Mouse (Mus musculus) CH12.LX (cell line): ENCODE data around the gene Foxa3. TPM values are rescaled to one million over a fixed set of nuclear protein-coding genes. Genes with fewer than 3 reads are reported as not detected.

Experiments
- DNase-seq: peaks from one replicate; pipeline ENCODE4 v3.0.0-alpha.2; 2013; ENCODE audit errors: extremely low read depth
- H3K27ac ChIP-seq: 2 replicates; pipeline ENCODE4 v1.5.1; 2012; ENCODE audit warnings: low read depth, mild to moderate bottlenecking, control low read depth, moderate library complexity; ENCODE audit not compliant: insufficient read depth
- H3K27me3 ChIP-seq: replicated peaks from 2 replicates; pipeline ENCODE3; 2012; ENCODE audit warnings: inconsistent platforms
- H3K36me3 ChIP-seq, 2 experiments: replicated peaks in 1 of 2; 2 replicates each; pipeline versions ENCODE3 to v1.6.1; 2012; ENCODE audit warnings: inconsistent platforms in 1 of 2, low read length in 1 of 2, mild to moderate bottlenecking in 1 of 2, mixed read lengths in 1 of 2, moderate library complexity in 1 of 2; ENCODE audit not compliant: control insufficient read depth in 1 of 2, insufficient read depth in 1 of 2
- H3K4me1 ChIP-seq, 2 experiments: 2 replicates each; pipeline ENCODE4 v1.6.1; 2012; ENCODE audit warnings: inconsistent platforms in 1 of 2, moderate library complexity in 1 of 2; ENCODE audit not compliant: insufficient read depth in 2 of 2, control insufficient read depth in 1 of 2
- H3K4me2 ChIP-seq: 2 replicates; pipeline ENCODE4 v1.6.1; 2012; ENCODE audit warnings: low read depth, mild to moderate bottlenecking, control low read depth; ENCODE audit not compliant: poor library complexity, insufficient read depth, severe bottlenecking
- H3K4me3 ChIP-seq, 3 experiments: fragments of 150-350 bp in 1 of 3; sonication (generic) in 1 of 3; replicated peaks in 1 of 3; 2 replicates each; pipeline versions ENCODE3 to v1.5.1; 2011 to 2012; ENCODE audit warnings: low read depth in 2 of 3, low read length in 2 of 3, mild to moderate bottlenecking in 2 of 3, moderate library complexity in 2 of 3, control low read depth in 1 of 3, improper control_type of control experiment in 1 of 3, inconsistent platforms in 1 of 3, mixed read lengths in 1 of 3; ENCODE audit not compliant: poor library complexity in 1 of 3
- H3K79me2 ChIP-seq: replicated peaks from 2 replicates; pipeline ENCODE4 v1.6.1; 2012; ENCODE audit warnings: mild to moderate bottlenecking, moderate library complexity; ENCODE audit not compliant: control insufficient read depth, poor library complexity, insufficient read depth, severe bottlenecking; ENCODE audit errors: extremely low read depth
- H3K9ac ChIP-seq: 2 replicates; pipeline ENCODE4 v1.6.1; 2012; ENCODE audit warnings: low read depth, mild to moderate bottlenecking, control low read depth, moderate library complexity; ENCODE audit not compliant: insufficient read depth
- H3K9me3 ChIP-seq: replicated peaks from 2 replicates; pipeline ENCODE3; 2012; ENCODE audit warnings: low read length, inconsistent platforms, mixed read lengths
- BHLHE40 ChIP-seq: IDR thresholded peaks from 2 replicates; pipeline ENCODE4 v1.6.1; 2011; ENCODE audit warnings: mild to moderate bottlenecking, low read depth, low read length, improper control_type of control experiment
- CHD1 ChIP-seq: IDR thresholded peaks from 2 replicates; pipeline ENCODE4 v1.6.1; 2012; ENCODE audit warnings: low read depth, low read length, improper control_type of control experiment, inconsistent platforms
- CTCF ChIP-seq, 2 experiments: IDR thresholded peaks in 1 of 2; conservative IDR thresholded peaks in 1 of 2; 2 replicates each; pipeline ENCODE4 v1.5.1; 2011 to 2012; ENCODE audit warnings: low read depth in 2 of 2, low read length in 2 of 2, improper control_type of control experiment in 1 of 2, inconsistent platforms in 1 of 2, mild to moderate bottlenecking in 1 of 2, moderate library complexity in 1 of 2
- ELF1 ChIP-seq: IDR thresholded peaks from 2 replicates; pipeline ENCODE4 v1.6.1; 2014; ENCODE audit warnings: low read depth, mild to moderate bottlenecking, inconsistent platforms, low read length, improper control_type of control experiment
- EP300 ChIP-seq: IDR thresholded peaks from 2 replicates; pipeline ENCODE4 v1.6.1; 2011; ENCODE audit warnings: low read length, improper control_type of control experiment
- GABPA ChIP-seq: IDR thresholded peaks from 2 replicates; pipeline ENCODE4 v1.6.1; 2012; ENCODE audit warnings: low read depth, low read length, improper control_type of control experiment, inconsistent platforms; ENCODE audit not compliant: insufficient replicate concordance
- HCFC1 ChIP-seq: IDR thresholded peaks from 2 replicates; pipeline ENCODE4 v1.6.1; 2012; ENCODE audit warnings: low read depth, mild to moderate bottlenecking, inconsistent platforms, low read length, improper control_type of control experiment
- IRF4 ChIP-seq: IDR thresholded peaks from 2 replicates; pipeline ENCODE4 v1.6.1; 2014; ENCODE audit warnings: low read depth, mild to moderate bottlenecking, inconsistent platforms, low read length, improper control_type of control experiment
- JUND ChIP-seq: conservative IDR thresholded peaks from 2 replicates; pipeline ENCODE4 v1.6.1; 2011; ENCODE audit warnings: low read depth, low read length, improper control_type of control experiment
- MAZ ChIP-seq: IDR thresholded peaks from 2 replicates; pipeline ENCODE4 v1.6.1; 2012; ENCODE audit warnings: low read depth, mild to moderate bottlenecking, inconsistent platforms, low read length, improper control_type of control experiment, moderate library complexity
- MEF2A ChIP-seq: IDR thresholded peaks from 2 replicates; pipeline ENCODE4 v1.6.1; 2014; ENCODE audit warnings: low read depth, mild to moderate bottlenecking, inconsistent platforms, low read length, improper control_type of control experiment, borderline replicate concordance
- NELFE ChIP-seq: IDR thresholded peaks from 2 replicates; pipeline ENCODE4 v1.6.1; 2011; ENCODE audit warnings: low read depth, low read length, improper control_type of control experiment
- NRF1 ChIP-seq: IDR thresholded peaks from 2 replicates; pipeline ENCODE4 v1.6.1; 2014; ENCODE audit warnings: low read depth, mild to moderate bottlenecking, inconsistent platforms, low read length, improper control_type of control experiment, moderate library complexity
- PAX5 ChIP-seq: IDR thresholded peaks from 2 replicates; pipeline ENCODE4 v1.6.1; 2012; ENCODE audit warnings: low read length, inconsistent platforms, mixed read lengths
- RAD21 ChIP-seq: IDR thresholded peaks from 2 replicates; pipeline ENCODE4 v1.6.1; 2011; ENCODE audit warnings: low read depth, mild to moderate bottlenecking, low read length, improper control_type of control experiment, moderate library complexity
- SMC3 ChIP-seq: IDR thresholded peaks from 2 replicates; pipeline ENCODE4 v1.6.1; 2011; ENCODE audit warnings: low read depth, low read length, improper control_type of control experiment
- TCF12 ChIP-seq: IDR thresholded peaks from 2 replicates; pipeline ENCODE4 v1.6.1; 2014; ENCODE audit warnings: low read depth, mild to moderate bottlenecking, inconsistent platforms, low read length, improper control_type of control experiment
- UBTF ChIP-seq: IDR thresholded peaks from 2 replicates; pipeline ENCODE4 v1.6.1; 2012; ENCODE audit warnings: low read depth, mild to moderate bottlenecking, inconsistent platforms, low read length, improper control_type of control experiment, moderate library complexity
- USF1 ChIP-seq: IDR thresholded peaks from 2 replicates; pipeline ENCODE4 v1.6.1; 2014; ENCODE audit warnings: low read depth, mild to moderate bottlenecking, inconsistent platforms, low read length, improper control_type of control experiment
- USF2 ChIP-seq: conservative IDR thresholded peaks from 2 replicates; pipeline ENCODE4 v1.6.1; 2011; ENCODE audit warnings: low read depth, low read length, improper control_type of control experiment
- ZC3H11A ChIP-seq: IDR thresholded peaks from 2 replicates; pipeline ENCODE4 v1.6.1; 2012; ENCODE audit warnings: low read depth, mild to moderate bottlenecking, inconsistent platforms, low read length, improper control_type of control experiment
- ZKSCAN1 ChIP-seq: IDR thresholded peaks from 2 replicates; pipeline ENCODE4 v1.6.1; 2012; ENCODE audit warnings: low read depth, inconsistent platforms, low read length, improper control_type of control experiment, borderline replicate concordance
- ZMIZ1 ChIP-seq: IDR thresholded peaks from 2 replicates; pipeline ENCODE4 v1.6.1; 2012; ENCODE audit warnings: low read depth, mild to moderate bottlenecking, inconsistent platforms, low read length, improper control_type of control experiment
- dilution Hi-C: fragments of 300-500 bp; cut with MboI; formaldehyde crosslinking; loops from 2 replicates; pipeline ENCODE4 v1.14.3; 2020; ENCODE audit warnings: low sequenced_read_pairs; ENCODE audit not compliant: extremely low pct_unique_long_range_greater_than_20kb, extremely low pct_ligation_motif_present
- in situ Hi-C: fragments of 300-500 bp; cut with MboI; formaldehyde crosslinking; loops from 3 replicates; pipeline ENCODE4 v1.14.3; 2019; ENCODE audit warnings: low sequenced_read_pairs, low pct_ligation_motif_present, low pct_unique_long_range_greater_than_20kb, mixed read lengths
- polyA plus RNA-seq: library from polyadenylated mRNA; unstranded; fragments of >175 nt; gene quantifications from 2 replicates; pipeline ENCODE4 v1.2.1, GENCODE M21; 2012; ENCODE audit warnings: low read depth; ENCODE audit not compliant: insufficient read length
- total RNA-seq, 2 experiments: library from RNA; depleted of rRNA; stranded (reverse); fragments of 300-350 nt in 1 of 2; fragments of >200 nt in 1 of 2; gene quantifications; 2 replicates each; pipeline ENCODE4 v1.2.3; 2012 to 2014

Gene Foxa3
- total and polyA plus RNA-seq, 3 experiments, result 0.08 TPM; not detected in 2

DNA sequence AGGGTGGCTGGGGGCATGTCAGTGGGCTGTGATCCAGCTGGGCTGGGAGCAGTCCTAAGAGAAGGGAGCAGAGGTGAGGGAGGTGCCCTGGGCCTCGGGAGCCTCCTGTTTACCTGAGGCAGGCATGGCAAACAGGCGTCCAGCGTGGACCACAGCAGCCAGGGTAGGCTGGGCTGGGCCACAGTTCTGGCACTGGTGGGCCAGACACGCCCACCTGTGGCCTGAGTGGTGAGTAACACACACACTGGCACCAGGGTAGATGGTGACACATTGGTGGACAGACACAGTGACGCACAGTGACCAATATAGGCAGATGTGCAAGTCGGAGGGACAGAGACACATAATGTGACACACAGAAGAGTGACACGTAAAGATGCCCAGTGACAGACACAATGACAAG is 12.8 kb downstream of the Foxa3 start:
- no peaks in the 10 kb centered on the region for H3K79me2 ChIP-seq
- peaks cover 42% of the 10 kb centered on the region for H3K27me3 ChIP-seq
- H3K4me2 ChIP-seq, result no peak overlapping the region
- dilution Hi-C loops (no loop called here), in situ Hi-C loops (no loop called here)
- no peak overlapping the region for H3K27ac ChIP-seq
- no peak overlapping the region for H3K4me3 ChIP-seq
- peaks cover 4 to 12% of the 10 kb centered on the region in 2 experiments for H3K36me3 ChIP-seq
- TF ChIP-seq CHD1 (no peak), USF1 (no peak), UBTF (no peak)
- peaks cover 0 to 27% of the 10 kb centered on the region in 2 experiments; a peak in 3 of 4 replicates for H3K4me1 ChIP-seq
- H3K9me3 ChIP-seq, result peaks cover under 1% of the 10 kb centered on the region
- H3K9ac ChIP-seq, result no peak overlapping the region
- DNase-seq, result no peak

DNA sequence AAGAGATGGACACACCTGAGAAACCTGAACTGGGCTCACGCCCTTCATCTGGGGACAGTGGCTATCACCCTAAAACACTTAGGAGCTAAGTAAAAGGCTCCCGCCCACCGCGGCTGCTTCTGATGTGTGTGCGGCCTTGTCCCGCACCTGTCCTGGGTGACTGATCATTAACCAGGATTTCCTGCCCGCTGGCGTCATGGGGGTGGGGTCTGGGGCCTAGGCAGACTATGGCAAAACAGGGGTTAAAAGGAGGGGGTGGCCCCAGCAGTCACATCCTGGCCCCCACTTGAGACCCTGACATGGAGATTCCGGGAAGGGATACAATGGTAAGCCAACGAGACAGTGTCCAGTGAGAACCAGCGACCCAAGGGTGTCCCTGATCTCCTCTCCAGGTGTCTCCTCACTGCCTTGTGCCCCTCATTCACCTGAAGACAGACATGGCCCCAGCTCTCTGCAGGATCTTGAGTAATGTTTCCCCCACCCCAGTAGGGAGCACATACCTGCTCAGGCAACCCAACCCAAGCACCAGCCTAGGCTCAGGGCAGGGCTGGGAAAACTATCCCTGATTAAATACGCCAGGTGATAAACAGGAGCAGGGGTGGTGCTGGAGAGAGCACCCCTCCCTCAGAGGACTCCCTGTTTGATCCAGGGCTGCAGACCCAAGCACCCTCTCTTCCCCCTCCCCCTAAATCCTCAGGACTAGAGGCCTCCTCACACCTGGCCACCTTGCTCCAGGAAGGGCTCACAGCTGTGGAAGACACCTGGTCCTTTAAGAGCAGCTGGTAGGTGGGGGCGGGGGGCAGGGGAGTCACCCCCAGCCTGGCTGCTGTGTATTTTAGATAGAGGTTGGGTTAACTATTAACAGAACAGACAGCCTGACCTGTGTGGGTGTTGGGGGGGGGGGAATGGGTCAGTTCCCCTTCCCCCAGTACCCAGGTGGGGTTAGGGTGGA is 16.0 kb downstream of the Foxa3 start:
- Histone ChIP-seq H3K79me2 (no peaks in the 10 kb centered on the region), H3K27me3 (peaks cover 16% of the 10 kb centered on the region), H3K9ac (no peak overlapping the region), H3K4me1 (peaks cover 5 to 33% of the 10 kb centered on the region in 2 experiments; a peak in 3 of 4 replicates), H3K9me3 (peaks cover 4% of the 10 kb centered on the region), H3K36me3 (peaks cover 8 to 23% of the 10 kb centered on the region in 2 experiments), H3K4me2 (no peak overlapping the region), H3K27ac (no peak overlapping the region), H3K4me3 (no peak overlapping the region)
- TF ChIP-seq TCF12, result peak; percentile 43; the same call in 1 of the 2 replicates
- TF ChIP-seq SMC3, result no peak
- TF ChIP-seq IRF4, result no peak
- TF ChIP-seq JUND, result no peak
- no peak for TF ChIP-seq BHLHE40
- in situ Hi-C loops (no loop called here), dilution Hi-C loops (no loop called here)
- DNase-seq, result no peak

DNA sequence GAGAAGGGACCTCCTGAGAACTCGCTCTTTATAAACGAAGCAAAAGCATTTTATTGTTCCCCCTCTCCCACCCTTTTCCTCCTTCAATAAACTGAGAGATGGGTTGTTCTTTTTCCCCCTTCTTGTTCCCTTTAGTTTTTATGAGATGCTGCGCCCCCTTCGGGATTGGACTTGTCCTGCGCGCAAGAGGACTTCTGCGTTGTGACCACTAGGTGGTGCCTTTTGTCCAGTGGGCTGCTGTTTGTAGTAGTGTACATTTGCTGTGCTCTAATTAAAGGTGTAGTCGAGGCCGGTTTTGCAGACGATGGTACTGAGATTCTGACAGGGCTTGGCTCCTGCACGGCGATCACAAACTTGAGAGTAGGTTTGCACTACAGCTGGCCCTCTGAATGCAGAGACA is 16.9 kb downstream of the Foxa3 start:
- dilution Hi-C loops, result no loop called here
- Histone ChIP-seq H3K9ac (no peak overlapping the region), H3K27ac (no peak overlapping the region)

More for the DNA sequence above, 16.9 kb downstream of the Foxa3 start:
- Histone ChIP-seq H3K36me3 (peaks cover 8 to 23% of the 10 kb centered on the region in 2 experiments), H3K4me1 (peaks cover 5 to 40% of the 10 kb centered on the region in 2 experiments; a peak in 3 of 4 replicates), H3K9me3 (peaks cover 4% of the 10 kb centered on the region), H3K4me2 (no peak overlapping the region), H3K4me3 (no peak overlapping the region), H3K79me2 (no peaks in the 10 kb centered on the region), H3K27me3 (peaks cover 15% of the 10 kb centered on the region)
- in situ Hi-C loops, result no loop called here
- peak; percentile 34; the same call in 1 of the 2 replicates for TF ChIP-seq ELF1
- peak; percentile 82 for TF ChIP-seq RAD21
- TF ChIP-seq NELFE, result peak; percentile 82; the same call in 1 of the 2 replicates
- TF ChIP-seq TCF12, result peak; percentile 47; the same call in 1 of the 2 replicates
- 0 out of 2 replicates have a peak, but pooled peaks have one; percentile 36 for TF ChIP-seq NRF1
- TF ChIP-seq GABPA, result no peak
- TF ChIP-seq ZC3H11A, result peak; percentile 19; the same call in 1 of the 2 replicates
- peak; percentile 84 to 100 for TF ChIP-seq CTCF (conservative IDR thresholded peaks at IDR 0.05 in 1 of 2, IDR thresholded peaks at IDR 0.05 in 1 of 2; ENCODE audit: low read depth in 2 of 2, low read length in 2 of 2)
- TF ChIP-seq HCFC1, result peak; percentile 58
- peak; percentile 90 for TF ChIP-seq SMC3
- no peak for TF ChIP-seq USF2
- no peak for TF ChIP-seq PAX5
- TF ChIP-seq ZMIZ1, result no peak
- peak; percentile 47; the same call in 1 of the 2 replicates for TF ChIP-seq MAZ
- TF ChIP-seq IRF4, result peak; percentile 39; the same call in 1 of the 2 replicates
- TF ChIP-seq ZKSCAN1, result no peak
- peak; percentile 45; the same call in 1 of the 2 replicates for TF ChIP-seq MEF2A
- TF ChIP-seq EP300, result no peak
- peak; percentile 79 for DNase-seq
